Mouse (Mus musculus) midbrain, embryonic 12.5 days (tissue): ENCODE measurements at regions not wholly inside any gene's neighbourhood (a gene's known extent, or its start where the extent isn't known, plus 50 kb on each side); places are given as distances from the start of the nearest gene placed in this dataset.

Experiments used
- ATAC-seq: fragments of 200-750 bp; cut with Nextera tagmentation; 2 replicates; pipeline ENCODE4 v1.8.0; 2017; ENCODE audit warnings: low read depth, moderate TSS enrichment, moderate library complexity; ENCODE audit not compliant: low FRiP score
- H3K27ac ChIP-seq: fragments of 300-500 bp; sonication (generic); replicated peaks from 2 replicates; pipeline ENCODE4 v1.5.1; 2016; ENCODE audit warnings: mild to moderate bottlenecking
- H3K27me3 ChIP-seq: fragments of 300-500 bp; sonication (generic); 2 replicates; pipeline ENCODE4 v1.6.1; 2016; ENCODE audit warnings: mild to moderate bottlenecking
- H3K36me3 ChIP-seq: fragments of 300-500 bp; sonication (generic); 2 replicates; pipeline ENCODE4 v1.6.1; 2016
- H3K4me1 ChIP-seq: fragments of 300-500 bp; sonication (generic); 2 replicates; pipeline ENCODE4 v1.6.1; 2016
- H3K4me2 ChIP-seq: fragments of 300-500 bp; sonication (generic); replicated peaks from 2 replicates; pipeline ENCODE4 v1.6.1; 2016; ENCODE audit warnings: mild to moderate bottlenecking, moderate library complexity
- H3K4me3 ChIP-seq: fragments of 300-500 bp; sonication (generic); 2 replicates; pipeline ENCODE4 v1.5.1; 2016; ENCODE audit warnings: mild to moderate bottlenecking
- H3K9ac ChIP-seq: fragments of 300-500 bp; sonication (generic); replicated peaks from 2 replicates; pipeline ENCODE4 v1.6.1; 2016; ENCODE audit warnings: mild to moderate bottlenecking, moderate library complexity
- H3K9me3 ChIP-seq: fragments of 300-500 bp; sonication (generic); 2 replicates; pipeline ENCODE4 v1.6.1; 2016; ENCODE audit warnings: mild to moderate bottlenecking
- WGBS: fragments of 180-500 bp; shearing (Covaris S2); methylation state at CpG from one replicate; pipeline ENCODE4 v1.1.7; 2016; 5-methylcytosine and 5-hydroxymethylcytosine counted together

DNA sequence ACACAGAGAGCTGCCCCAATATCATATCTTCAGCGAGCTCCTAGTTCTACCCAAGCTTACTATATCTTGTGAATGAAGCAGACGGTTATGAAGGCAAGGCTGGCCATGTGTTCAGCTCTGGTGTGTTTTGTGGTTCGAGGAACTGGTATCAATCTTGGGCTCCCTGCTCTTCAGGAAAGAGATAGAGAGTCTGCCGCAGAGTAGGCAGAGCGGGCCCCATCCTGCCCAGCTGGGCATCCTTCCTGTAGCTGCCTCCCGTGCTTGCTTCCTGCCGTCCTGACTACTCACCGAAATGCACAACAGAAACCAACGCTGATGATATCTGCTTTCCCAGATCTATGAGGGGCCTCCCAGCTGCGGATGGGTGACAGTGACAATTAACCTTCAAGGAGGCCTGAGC is 60.3 kb downstream of the Snrpe start:
- H3K4me3 ChIP-seq, result no peak overlapping the region
- no peak overlapping the region for H3K27ac ChIP-seq
- no peak overlapping the region for H3K9ac ChIP-seq
- H3K36me3 ChIP-seq, result no peaks in the 10 kb centered on the region
- H3K27me3 ChIP-seq, result no peaks in the 10 kb centered on the region
- no peaks in the 10 kb centered on the region for H3K9me3 ChIP-seq
- 88% methylated on average over 10 of the region's 10 CpGs for WGBS
- H3K4me1 ChIP-seq, result no peaks in the 10 kb centered on the region
- no peak overlapping the region for H3K4me2 ChIP-seq
- ATAC-seq, result no peak

- H3K4me3 ChIP-seq, result no peak overlapping the region
- H3K9ac ChIP-seq, result no peak overlapping the region
- no peak overlapping the region for H3K4me2 ChIP-seq
- no peaks in the 10 kb centered on the region for H3K9me3 ChIP-seq
- H3K27ac ChIP-seq, result peak overlapping the region; percentile 42; the same call in 1 of the 2 replicates
- no peaks in the 10 kb centered on the region for H3K4me1 ChIP-seq
- H3K36me3 ChIP-seq, result no peaks in the 10 kb centered on the region
- H3K27me3 ChIP-seq, result no peaks in the 10 kb centered on the region
- ATAC-seq, result no peak
- 53% methylated on average over 2 of the region's 2 CpGs for WGBS
Measured at GRCm38 (mm10) chr1:133548971-133549370, 61.1 kb downstream of the Snrpe start.

GRCm38 (mm10) chr1:133547541-133547940 is 62.5 kb downstream of the Snrpe start:
- 73% methylated on average over 3 of the region's 3 CpGs for WGBS
- no peak for ATAC-seq
- no peaks in the 10 kb centered on the region for H3K9me3 ChIP-seq
- no peaks in the 10 kb centered on the region for H3K4me1 ChIP-seq
- no peak overlapping the region for H3K27ac ChIP-seq
- H3K27me3 ChIP-seq, result no peaks in the 10 kb centered on the region
- H3K36me3 ChIP-seq, result no peaks in the 10 kb centered on the region
- H3K4me2 ChIP-seq, result no peak overlapping the region
- no peak overlapping the region for H3K4me3 ChIP-seq
- no peak overlapping the region for H3K9ac ChIP-seq

DNA sequence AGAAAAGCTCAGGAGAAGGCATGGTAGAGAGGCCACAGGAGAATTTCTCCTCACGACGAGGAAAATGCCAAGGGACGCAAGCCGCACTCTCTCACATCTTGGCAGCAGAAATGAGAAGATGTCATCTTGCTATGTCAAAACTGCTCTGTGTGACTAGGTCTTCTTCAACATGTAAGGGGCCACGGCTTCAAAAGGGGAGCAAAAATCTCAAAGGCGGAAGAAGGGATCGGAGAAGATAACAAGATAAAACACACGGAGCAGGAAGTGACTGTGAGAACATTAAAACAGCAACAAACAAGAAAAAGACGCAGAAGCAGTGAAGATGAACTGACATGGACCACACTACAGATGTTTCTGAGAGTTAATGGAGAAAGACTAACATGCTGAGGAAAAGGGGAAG is 65.1 kb downstream of the Snrpe start:
- H3K4me3 ChIP-seq, result no peak overlapping the region
- no peak overlapping the region for H3K27ac ChIP-seq
- no peak for ATAC-seq
- H3K36me3 ChIP-seq, result no peaks in the 10 kb centered on the region
- H3K9me3 ChIP-seq, result no peaks in the 10 kb centered on the region
- 91% methylated on average over 9 of the region's 9 CpGs for WGBS
- H3K9ac ChIP-seq, result no peak overlapping the region
- H3K4me2 ChIP-seq, result no peak overlapping the region
- no peaks in the 10 kb centered on the region for H3K4me1 ChIP-seq
- no peaks in the 10 kb centered on the region for H3K27me3 ChIP-seq

- H3K27me3 ChIP-seq, result no peaks in the 10 kb centered on the region
- no peak overlapping the region for H3K4me3 ChIP-seq
- no peaks in the 10 kb centered on the region for H3K36me3 ChIP-seq
- no peak for ATAC-seq
- H3K4me2 ChIP-seq, result no peak overlapping the region
- WGBS, result 91% methylated on average over 10 of the region's 10 CpGs
- H3K9ac ChIP-seq, result no peak overlapping the region
- H3K27ac ChIP-seq, result no peak overlapping the region
- no peaks in the 10 kb centered on the region for H3K9me3 ChIP-seq
- H3K4me1 ChIP-seq, result no peaks in the 10 kb centered on the region
Measured at GRCm38 (mm10) chr1:133543751-133544150, 66.3 kb downstream of the Snrpe start.

DNA sequence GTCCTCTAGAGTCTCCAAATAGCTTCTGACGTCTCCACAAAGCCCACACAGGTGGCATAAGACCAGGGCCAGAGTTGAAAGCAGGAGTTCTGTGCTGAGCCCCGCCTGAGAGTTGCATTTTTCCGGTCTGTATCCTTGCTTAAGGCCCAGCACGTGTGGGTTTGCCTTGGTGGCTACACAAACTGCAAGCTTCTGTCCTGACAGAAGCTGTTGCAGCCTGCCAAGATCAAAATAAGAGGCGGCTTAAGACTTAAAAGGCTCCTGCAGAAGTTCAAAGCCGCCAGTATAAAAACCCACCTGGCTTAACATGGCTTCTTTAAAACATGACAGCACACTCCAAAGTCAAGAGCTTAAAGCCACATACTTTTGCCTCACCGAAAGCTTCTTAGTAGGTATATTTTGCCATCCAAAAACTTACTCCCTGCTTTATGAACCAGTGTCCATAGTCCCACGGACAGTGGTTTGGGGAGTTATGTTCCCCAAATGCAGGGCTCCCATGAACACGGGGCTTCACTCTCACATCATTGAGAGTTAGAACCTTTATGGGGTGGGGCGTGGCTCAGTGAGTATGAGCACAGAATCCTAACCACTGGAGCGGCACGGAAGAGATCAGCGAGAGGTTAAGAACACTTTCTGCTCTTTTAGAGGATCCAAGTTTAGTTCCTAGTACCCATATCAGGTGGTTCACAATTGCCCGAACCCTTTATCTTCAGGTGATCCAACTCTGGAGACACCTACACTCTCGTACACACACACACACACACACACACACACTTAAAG is 67.9 kb downstream of the Snrpe start:
- no peak overlapping the region for H3K27ac ChIP-seq
- H3K9me3 ChIP-seq, result no peaks in the 10 kb centered on the region
- no peak overlapping the region for H3K4me3 ChIP-seq
- no peak for ATAC-seq
- no peaks in the 10 kb centered on the region for H3K27me3 ChIP-seq
- no peak overlapping the region for H3K4me2 ChIP-seq
- H3K36me3 ChIP-seq, result no peaks in the 10 kb centered on the region
- H3K4me1 ChIP-seq, result no peaks in the 10 kb centered on the region
- no peak overlapping the region for H3K9ac ChIP-seq
- WGBS, result 81% methylated on average over 15 of the region's 15 CpGs

DNA sequence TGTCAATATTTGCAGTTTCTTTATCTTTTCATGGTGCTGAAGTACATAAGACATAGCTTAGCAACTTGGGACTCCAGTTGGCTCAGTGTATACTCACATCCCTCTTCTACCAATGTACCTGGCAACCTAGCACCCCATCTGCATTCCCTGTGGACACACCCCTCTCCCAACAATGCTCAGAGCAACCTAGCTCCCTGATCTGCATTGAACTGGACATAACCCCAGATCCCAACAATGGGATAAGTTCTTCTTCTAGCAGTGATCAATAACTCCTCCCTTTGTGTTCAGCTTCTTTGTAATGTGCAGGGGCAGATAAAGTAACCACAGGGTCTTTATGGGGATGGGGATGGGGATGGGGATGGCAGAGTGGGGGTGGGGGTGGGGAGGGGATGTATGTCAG is 79.4 kb downstream of the Snrpe start:
- Histone ChIP-seq H3K27me3 (no peaks in the 10 kb centered on the region), H3K9me3 (no peaks in the 10 kb centered on the region), H3K4me3 (no peak overlapping the region), H3K9ac (no peak overlapping the region), H3K27ac (no peak overlapping the region), H3K4me1 (no peaks in the 10 kb centered on the region), H3K36me3 (no peaks in the 10 kb centered on the region), H3K4me2 (no peak overlapping the region)
- ATAC-seq, result no peak

- no peaks in the 10 kb centered on the region for H3K4me1 ChIP-seq
- no peaks in the 10 kb centered on the region for H3K36me3 ChIP-seq
- no peaks in the 10 kb centered on the region for H3K27me3 ChIP-seq
- 90% methylated on average over 10 of the region's 10 CpGs for WGBS
- no peak overlapping the region for H3K9ac ChIP-seq
- ATAC-seq, result no peak
- no peak overlapping the region for H3K4me2 ChIP-seq
- no peaks in the 10 kb centered on the region for H3K9me3 ChIP-seq
- no peak overlapping the region for H3K4me3 ChIP-seq
- H3K27ac ChIP-seq, result no peak overlapping the region
Measured at GRCm38 (mm10) chr1:133529817-133530216, 80.3 kb downstream of the Snrpe start.

DNA sequence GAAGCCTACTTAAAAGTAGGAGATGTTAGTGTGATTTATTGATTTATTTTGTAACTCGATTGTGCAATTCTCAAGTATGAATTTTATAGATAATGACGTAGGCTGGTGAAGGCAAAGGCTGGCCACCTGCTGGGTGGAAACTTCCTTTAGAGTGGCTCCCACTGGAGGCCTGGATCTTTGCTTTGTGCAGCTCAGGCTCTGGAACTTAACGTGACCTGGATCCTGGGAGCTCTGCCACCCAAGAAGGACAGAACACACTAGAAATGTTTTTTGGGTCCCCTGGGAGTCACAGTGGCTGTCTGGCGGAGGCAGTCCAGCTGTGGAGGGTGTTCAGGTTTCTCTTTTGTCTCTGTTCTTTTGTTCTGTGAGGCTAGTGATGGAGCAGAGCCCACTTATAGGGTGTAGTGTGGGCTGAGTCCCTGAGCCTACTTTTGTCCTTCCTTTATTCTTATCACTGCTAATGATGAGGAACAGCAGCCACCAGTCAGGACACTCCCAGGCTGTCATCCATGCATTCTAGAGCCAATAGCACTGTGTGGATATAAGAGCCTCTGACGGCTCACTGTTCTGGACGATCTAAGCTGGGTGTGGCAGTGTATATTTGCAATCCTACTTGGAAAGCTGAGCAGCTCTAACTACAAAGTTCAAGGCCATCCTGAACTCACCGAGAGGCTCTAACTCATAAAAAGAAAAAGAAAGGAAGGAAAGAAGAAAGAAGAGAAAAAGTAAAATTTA is 82.3 kb downstream of the Snrpe start:
- Histone ChIP-seq H3K9ac (no peak overlapping the region), H3K4me1 (no peaks in the 10 kb centered on the region), H3K4me2 (no peak overlapping the region), H3K4me3 (no peak overlapping the region), H3K27me3 (no peaks in the 10 kb centered on the region), H3K36me3 (no peaks in the 10 kb centered on the region), H3K27ac (no peak overlapping the region), H3K9me3 (no peaks in the 10 kb centered on the region)
- no peak for ATAC-seq
- WGBS, result 72% methylated on average over 7 of the region's 7 CpGs

DNA sequence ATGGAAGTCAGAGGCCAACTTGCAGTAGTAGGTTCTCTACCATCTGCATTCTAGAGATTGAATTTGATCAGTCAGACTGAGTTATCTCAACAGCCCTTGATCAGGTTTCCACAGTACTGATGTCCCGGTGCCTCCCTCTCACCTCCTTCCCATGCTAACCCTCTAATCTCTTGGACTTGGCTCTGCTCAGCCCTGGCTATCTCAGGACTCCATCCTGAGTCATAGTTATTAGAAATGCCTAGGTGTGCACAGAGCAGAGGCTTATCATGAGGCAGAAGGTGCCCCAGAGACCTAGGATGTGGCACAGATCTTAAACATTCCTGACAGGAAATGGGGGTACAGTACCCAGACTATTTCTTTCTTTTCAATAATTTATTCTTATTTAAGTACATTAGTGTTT is 87.3 kb downstream of the Snrpe start:
- no peak overlapping the region for H3K27ac ChIP-seq
- H3K9me3 ChIP-seq, result no peaks in the 10 kb centered on the region
- no peak overlapping the region for H3K4me2 ChIP-seq
- 93% methylated on average over 1 of the region's 1 CpGs for WGBS
- no peak overlapping the region for H3K4me3 ChIP-seq
- no peak overlapping the region for H3K9ac ChIP-seq
- H3K27me3 ChIP-seq, result no peaks in the 10 kb centered on the region
- H3K36me3 ChIP-seq, result no peaks in the 10 kb centered on the region
- ATAC-seq, result no peak
- H3K4me1 ChIP-seq, result no peaks in the 10 kb centered on the region

GRCm38 (mm10) chr1:133520652-133521051 is 89.4 kb downstream of the Snrpe start:
- Histone ChIP-seq H3K36me3 (no peaks in the 10 kb centered on the region), H3K4me1 (no peaks in the 10 kb centered on the region), H3K4me3 (no peak overlapping the region), H3K4me2 (no peak overlapping the region), H3K27ac (no peak overlapping the region), H3K9me3 (0 out of 2 replicates have a peak, but pooled peaks cover 3% of the 10 kb centered on the region), H3K27me3 (no peaks in the 10 kb centered on the region), H3K9ac (no peak overlapping the region)
- 81% methylated on average over 8 of the region's 8 CpGs for WGBS
- no peak for ATAC-seq

- no peak overlapping the region for H3K27ac ChIP-seq
- H3K9ac ChIP-seq, result no peak overlapping the region
- 0 out of 2 replicates have a peak, but pooled peaks cover 3% of the 10 kb centered on the region for H3K9me3 ChIP-seq
- H3K27me3 ChIP-seq, result no peaks in the 10 kb centered on the region
- no peak overlapping the region for H3K4me2 ChIP-seq
- H3K36me3 ChIP-seq, result no peaks in the 10 kb centered on the region
- H3K4me1 ChIP-seq, result no peaks in the 10 kb centered on the region
- 96% methylated on average over 5 of the region's 5 CpGs for WGBS
- no peak for ATAC-seq
- H3K4me3 ChIP-seq, result no peak overlapping the region
Measured at GRCm38 (mm10) chr1:133517020-133517419, 92.8 kb upstream of the Sox13 start.
